Mouse (Mus musculus) NIH3T3 (cell line): Measurements from ENCODE around the gene Gamt.
"Not testable (repeated sequence)": the region's sequence is repeated elsewhere in the genome, so short reads cannot be mapped to it uniquely, and the experiment has no call there.

Experiments used
- DNase-seq: peaks from one replicate; pipeline ENCODE4 v3.0.0-alpha.2; 2012; ENCODE audit warnings: low read depth

Gene Gamt

DNA sequence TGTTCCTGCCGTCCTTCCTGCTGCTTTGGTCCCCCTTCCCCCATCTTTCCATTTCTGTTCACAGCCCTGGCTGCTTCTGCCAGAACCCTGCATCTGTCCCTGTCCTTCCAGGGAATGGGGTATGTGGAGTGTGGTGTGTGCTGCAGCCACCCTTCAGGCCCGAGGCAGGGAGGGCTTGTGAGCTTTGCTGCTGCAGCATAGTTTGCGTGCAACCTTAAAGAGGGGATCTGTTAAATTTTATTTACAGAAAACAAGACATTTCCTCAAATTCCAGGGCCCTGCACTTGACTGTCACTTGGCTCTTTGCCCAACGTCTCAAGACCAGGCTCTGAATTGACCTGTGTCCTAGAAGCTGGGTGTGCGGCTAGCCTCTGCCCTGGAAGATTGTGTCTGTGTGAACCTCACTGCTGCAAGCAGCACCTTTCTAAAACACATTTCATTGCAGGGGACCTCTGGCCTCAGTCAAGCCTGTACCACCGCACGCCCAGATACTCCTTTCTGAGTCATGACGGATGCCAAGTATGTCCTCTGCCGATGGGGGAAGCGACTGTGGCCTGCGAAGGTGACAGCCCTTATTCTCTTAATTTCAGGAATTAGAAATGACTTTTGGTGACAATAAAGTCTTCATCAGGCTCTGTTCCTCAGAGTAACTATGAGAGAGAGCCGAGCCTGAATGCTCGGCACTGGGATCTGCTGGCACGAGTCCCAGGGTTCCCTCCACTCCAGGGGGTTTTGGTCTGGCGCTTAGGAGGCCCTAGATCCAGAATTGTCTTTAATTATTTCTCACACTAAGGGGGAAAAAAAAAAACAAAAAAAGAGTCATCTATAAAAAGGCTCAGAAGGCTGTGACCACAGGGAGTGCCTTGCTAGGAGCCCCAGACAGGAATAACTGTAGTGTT is 32.7 kb downstream of the Gamt start:
- no peak for DNase-seq

DNA sequence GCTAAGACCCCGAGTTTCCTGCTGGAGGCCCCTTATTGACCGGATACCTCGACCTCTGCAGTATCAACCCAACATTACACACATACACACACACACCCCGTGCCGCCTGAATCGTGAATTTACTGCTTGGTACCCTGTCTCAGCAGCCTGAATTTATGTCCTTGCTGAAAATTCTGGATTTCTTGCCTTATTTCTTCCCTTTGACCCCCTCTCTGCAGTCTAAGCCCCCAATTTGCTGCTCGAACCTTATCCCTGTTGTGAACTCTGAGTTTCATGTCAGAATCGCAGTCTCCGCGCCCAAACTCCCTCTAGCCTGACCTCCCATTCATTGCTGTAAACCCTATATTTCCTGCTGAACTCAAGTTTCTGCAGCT is 33.7 kb downstream of the Gamt start:
- no peak for DNase-seq

DNA sequence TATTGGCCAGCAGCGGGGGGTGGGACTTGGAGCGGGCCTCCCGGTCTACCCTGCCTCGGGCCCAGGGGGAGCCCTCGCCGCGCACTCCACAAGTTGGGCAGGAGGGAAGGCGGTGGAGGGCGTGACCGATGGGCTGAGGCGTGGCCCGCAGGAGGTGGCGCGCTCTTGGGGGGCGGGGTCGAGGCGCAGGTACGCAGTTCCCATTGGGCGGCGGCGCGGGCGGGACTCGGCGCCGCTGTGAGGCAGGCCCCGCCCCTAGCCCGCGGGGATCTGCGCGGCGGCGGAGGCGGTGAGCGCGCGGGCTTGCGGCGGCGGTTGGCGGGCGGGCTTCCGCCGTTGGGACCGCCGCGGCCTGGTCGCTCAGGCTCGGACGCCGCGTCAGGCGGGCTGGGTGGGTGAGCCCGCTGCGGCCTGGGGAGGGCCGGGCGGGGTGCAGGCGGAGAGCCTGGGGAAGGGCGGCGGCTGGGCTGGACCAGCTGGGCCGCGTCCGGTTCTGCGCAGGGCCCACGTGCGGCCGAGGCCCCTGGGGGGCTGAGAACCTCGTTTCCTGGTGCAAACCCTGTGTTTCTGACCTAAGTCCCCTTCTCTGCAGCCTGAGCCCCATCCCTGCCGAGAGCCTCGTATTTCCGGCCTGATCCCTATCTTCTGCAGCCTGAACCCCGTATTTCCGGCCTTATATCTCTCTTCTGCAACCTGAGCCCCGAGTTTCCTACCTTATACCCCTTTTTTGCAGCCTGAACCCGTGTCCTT is 34.2 kb downstream of the Gamt start, which contains the start of gene Mum1:
Mum1 (plus strand) TSS at position 19 of the 750 bp plus-strand sequence.
- DNase-seq, result peak; percentile 100

DNA sequence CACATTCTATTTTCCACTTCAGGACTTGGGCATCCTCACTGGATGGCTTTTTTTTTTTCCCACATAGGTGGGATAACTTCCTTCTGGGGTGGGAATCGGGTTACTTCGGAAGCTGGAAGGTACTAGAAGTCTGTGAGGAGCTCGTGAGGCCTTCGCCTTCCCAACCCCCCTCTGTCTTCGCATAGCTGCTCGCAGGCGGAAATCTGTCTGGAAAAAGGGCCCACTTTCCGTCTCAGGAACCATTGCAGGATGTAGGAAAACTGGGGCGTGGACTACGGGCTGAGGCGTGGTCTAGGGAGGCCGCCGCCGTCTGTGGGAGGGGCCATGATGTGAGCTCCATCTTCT is 34.8 kb downstream of the Gamt start:
- no peak for DNase-seq

DNA sequence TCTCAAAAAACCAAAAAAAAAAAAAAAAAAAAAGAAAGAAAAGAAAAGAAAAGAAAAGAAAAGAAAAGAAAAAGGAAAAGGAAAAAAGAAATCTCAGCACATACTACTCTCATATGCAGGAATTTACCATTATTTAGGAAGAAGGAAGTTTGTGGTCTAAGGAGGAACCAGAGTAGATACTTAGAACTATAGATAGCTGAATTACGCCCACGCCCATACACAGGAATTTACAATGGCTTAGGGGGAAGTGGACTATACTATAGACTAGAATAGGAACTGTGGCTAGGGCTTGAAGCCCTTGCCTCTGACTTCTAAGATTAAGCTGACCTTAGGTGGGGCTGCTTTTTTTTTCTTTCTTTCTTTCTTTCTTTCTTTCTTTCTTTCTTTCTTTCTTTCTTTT is 37.7 kb downstream of the Gamt start:
- DNase-seq, result not testable (repeated sequence)

DNA sequence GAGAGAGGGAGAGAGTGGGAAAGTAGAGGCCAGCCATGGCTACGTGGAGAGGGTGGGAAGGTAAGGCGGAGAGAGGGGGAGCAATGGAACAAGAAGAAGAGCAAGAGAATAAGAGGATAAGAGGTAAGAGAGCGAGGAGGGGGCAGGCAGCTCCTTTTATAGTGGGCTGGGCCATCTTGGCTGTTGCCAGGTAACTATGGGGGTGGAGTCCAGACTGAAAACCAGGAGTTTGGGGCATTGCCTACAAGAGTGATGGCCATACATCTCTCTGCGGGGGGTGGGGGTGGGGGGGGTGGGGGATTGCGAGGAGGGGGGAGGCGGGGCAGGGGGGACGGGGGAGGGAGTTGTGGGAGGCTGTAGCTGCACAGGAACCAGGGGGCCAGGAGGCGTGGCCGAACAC is 40.1 kb downstream of the Gamt start:
- no peak for DNase-seq

DNA sequence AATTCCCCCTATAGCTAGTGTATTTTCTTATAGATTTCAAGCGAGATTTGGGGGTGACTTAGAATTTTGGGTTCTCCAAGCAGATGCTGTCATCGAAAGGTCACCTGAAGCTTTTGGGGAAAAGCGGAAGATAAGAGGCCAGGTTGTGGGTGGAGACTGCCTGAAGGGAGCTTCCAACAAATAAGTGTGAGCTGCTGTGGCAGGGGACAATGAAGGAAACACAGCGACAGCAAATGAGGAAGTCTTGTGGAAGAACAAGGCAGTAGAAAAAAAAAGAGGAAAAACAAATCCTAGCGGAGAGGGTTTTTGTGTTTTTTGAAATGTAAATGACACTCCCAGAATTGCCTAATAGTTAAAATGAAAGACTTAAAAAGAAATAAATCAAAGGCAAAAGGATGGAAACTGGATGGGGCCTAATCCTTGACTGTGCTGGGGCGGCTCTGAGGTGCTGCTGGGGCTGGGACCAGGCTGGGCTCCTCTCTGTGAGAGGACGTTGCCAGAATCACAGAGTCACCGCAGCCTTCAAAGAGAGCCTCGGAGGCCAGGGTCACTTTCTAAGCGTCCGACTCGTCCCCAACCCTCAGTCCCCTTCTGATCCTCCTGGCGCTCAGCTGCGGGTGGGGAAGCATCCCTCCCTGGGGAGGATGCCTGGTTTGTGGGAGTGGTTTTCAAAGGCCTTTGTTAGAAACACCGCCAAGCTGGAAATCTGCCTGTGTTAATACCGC is 45.6 kb downstream of the Gamt start:
- DNase-seq, result no peak

DNA sequence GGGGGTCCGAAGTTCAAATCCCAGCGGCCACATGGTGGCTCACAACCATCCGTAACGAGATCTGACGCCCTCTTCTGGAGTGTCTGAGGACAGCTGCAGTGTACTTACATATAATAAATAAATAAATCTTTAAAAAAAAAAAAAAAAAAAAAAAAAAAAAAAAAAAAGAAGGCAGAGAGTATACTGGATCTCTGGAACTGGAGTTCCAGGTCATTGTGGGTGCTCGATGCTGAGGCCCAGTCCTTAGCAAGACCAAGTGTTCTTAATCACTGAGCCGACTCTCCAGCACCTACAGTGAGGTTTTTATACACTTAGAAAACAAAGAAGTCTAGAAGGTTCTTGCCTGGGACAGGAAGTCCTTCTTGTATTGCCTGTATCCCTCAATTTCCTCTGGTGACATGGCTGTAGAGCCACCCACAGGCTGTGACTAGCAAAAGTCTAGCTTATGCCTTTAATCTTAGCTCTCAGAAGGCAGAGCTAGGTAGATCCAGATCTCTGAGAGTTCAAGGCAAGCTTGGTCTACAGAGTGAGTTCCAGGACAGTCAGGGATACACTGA is 49.2 kb downstream of the Gamt start:
- DNase-seq, result not testable (repeated sequence)

DNA sequence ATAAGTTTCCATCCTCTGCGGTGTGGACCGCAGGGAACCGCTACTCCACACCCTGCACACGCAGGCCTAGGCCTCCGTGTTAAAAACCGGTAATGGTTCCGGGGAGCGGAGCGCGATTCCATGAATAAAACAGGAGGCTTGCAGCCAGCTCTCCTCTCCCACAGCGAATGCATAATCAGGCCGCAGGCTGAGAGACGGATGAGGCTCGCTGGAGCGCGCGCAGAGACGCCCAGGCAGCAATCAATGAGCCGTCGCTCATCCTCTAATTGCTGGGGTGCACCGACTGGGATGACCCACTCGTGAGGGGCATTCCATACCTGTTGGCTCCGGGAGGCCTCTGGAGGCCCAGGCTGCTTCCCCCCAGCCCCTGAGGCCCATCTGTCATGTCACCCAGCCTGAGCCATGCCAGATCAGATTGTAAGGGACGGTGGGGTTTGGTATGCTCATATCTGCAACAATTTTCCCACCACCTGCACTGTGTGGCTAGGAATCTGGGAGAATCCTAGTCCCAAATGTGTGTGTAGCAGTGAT is 51.9 kb downstream of the Gamt start:
- DNase-seq, result no peak

DNA sequence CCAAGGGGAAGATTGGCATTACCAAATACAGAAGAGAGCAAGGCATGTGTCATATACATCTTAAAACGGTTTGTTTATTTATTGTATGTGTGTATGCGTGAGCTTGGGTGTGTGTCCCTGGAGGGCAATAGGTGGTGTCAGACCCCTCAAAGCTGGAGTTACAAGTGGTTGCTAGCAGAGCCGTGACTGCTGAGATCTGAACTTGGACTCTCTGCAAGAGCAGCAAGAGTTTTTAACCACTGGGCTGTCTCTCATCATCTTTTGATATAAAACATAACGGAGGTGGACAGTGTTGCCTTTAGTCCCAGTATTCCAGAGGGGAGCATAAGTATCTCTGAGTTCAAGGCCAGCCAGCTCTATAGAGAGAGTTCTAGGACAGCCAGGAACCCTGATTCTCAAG is 52.6 kb downstream of the Gamt start:
- no peak for DNase-seq
